Mouse (Mus musculus): ENCODE measurements around the gene Dcaf7. TPM values are rescaled to one million over a fixed set of nuclear protein-coding genes. Genes with fewer than 3 reads are reported as not detected.

Gene Dcaf7
- total and polyA plus RNA-seq, 2 experiments from 2014 or later: 115 to 222 TPM

DNA sequence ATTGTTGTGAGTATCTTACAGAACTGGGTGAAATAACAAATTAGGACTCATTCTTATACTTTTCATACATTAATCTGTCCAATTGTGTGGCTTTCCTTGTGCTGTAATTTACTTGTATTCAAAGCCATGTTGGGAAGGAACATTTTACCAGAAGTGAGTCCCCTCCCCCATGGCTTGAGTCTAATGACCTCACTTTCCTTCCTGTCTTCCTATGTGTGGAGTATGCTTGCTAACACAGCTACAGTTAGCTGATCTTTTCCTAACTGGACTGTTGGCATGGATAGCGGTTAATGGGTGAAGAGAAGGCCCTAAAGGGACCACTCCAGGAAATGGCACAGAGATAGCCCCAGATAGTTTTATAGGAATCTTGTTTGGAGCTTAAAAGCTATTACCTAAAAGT is 61.6 kb downstream of the Dcaf7 start:
- Histone ChIP-seq H3K27me3 (ENCODE audit: insufficient read depth, low read length) (no peaks in the 10 kb centered on the region), H3K36me3 (ENCODE audit: insufficient read depth) (no peaks in the 10 kb centered on the region), H3K4me3 (ENCODE audit: low read depth, low read length) (no peak overlapping the region), H3K27ac (ENCODE audit: low read depth, low read length) (no peak overlapping the region), H3K4me1 (ENCODE audit: insufficient read depth) (no peaks in the 10 kb centered on the region), H3K9me3 (ENCODE audit: low read length) (no peaks in the 10 kb centered on the region), H3K9ac (no peak overlapping the region), H3K4me2 (ENCODE audit: low read depth) (no peak overlapping the region)
- ATAC-seq (no peak), DNase-seq (no peak)
- TF ChIP-seq CTCF (IDR thresholded peaks at IDR 0.05; ENCODE audit: low read depth): no peak
- WGBS: 87% methylated on average over 1 of the region's 1 CpGs

DNA sequence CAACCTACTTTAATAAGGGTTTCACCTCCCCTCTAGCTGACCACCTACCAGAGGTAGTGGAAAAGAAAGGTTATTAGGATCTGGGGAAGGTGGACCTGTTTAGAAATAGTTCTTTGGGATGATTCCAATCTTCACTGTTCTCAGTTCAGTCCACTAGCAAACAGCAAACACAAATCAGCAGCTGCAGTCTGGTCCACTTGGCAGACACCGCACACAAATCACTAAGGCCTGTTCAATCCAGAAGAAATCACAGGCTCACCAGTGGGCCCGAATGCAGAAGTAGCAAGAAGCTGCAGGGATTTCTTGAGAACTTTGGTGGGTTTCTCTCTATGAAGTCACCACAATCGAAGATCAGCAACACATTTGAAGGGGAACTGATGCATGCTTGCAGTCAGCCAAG is 66.2 kb downstream of the Dcaf7 start:
- Histone ChIP-seq H3K4me2 (ENCODE audit: low read depth) (no peak overlapping the region), H3K27me3 (ENCODE audit: insufficient read depth, low read length) (no peaks in the 10 kb centered on the region), H3K36me3 (ENCODE audit: insufficient read depth) (no peaks in the 10 kb centered on the region), H3K9me3 (ENCODE audit: low read length) (no peaks in the 10 kb centered on the region), H3K4me1 (ENCODE audit: insufficient read depth) (no peaks in the 10 kb centered on the region), H3K27ac (ENCODE audit: low read depth, low read length) (no peak overlapping the region), H3K4me3 (ENCODE audit: low read depth, low read length) (no peak overlapping the region), H3K9ac (no peak overlapping the region)
- ATAC-seq: no peak
- no peak for TF ChIP-seq CTCF (IDR thresholded peaks at IDR 0.05; ENCODE audit: low read depth)
- 86% methylated on average over 3 of the region's 3 CpGs for WGBS
- no peak for DNase-seq

DNA sequence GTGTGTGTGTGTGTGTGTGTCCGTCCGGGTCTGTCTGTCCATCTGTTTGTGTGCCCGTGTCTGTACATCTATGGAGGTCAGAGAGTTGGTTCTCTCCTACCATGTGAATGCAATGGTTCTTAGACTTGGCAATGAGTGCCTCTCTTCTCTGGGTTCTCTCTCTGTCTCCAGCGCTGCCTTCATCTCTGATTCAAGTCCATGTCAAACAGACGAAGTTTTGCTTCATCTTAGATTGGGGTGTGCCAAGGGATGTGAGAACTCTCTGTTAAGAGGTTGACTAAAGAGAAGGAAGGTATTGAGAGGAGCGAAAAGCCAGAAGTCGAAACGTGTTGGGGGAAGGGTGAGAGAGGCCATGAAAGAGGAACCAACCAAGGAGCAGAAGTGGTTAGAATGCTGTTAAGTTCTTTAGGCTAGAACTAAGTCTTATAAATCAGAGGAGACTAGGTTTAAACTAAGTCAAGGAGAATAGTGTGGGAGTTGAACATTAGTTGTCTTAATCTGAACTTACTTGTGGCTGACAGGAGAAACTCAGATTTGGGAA is 69.4 kb downstream of the Dcaf7 start:
- Histone ChIP-seq H3K4me3 (ENCODE audit: low read depth, low read length) (no peak overlapping the region), H3K36me3 (ENCODE audit: insufficient read depth) (no peaks in the 10 kb centered on the region), H3K4me1 (ENCODE audit: insufficient read depth) (no peaks in the 10 kb centered on the region), H3K27ac (ENCODE audit: low read depth, low read length) (no peak overlapping the region), H3K9me3 (ENCODE audit: low read length) (no peaks in the 10 kb centered on the region), H3K4me2 (ENCODE audit: low read depth) (no peak overlapping the region), H3K9ac (no peak overlapping the region), H3K27me3 (ENCODE audit: insufficient read depth, low read length) (no peaks in the 10 kb centered on the region)
- ATAC-seq: no peak
- no peak for TF ChIP-seq CTCF (IDR thresholded peaks at IDR 0.05; ENCODE audit: low read depth)
- 83% methylated on average over 8 of the region's 8 CpGs for WGBS
- no peak for DNase-seq

Other genes with a start within 250 kb of the Dcaf7 start
- 41.9 and 55.8 TPM in 2 replicates for gene Cyb561, start 83.5 kb upstream of the Dcaf7 start, total RNA-seq (2014; rRNA removed)
- gene Cyb561, start 83.5 kb upstream of the Dcaf7 start, polyA plus RNA-seq (2015; fragmentation: Nextera tagmentation; extraction: Ambion mirVana): 40.7 and 62.7 TPM in 2 replicates
- 10.3 and 14.3 TPM in 2 replicates for gene Ace, start 68.9 kb upstream of the Dcaf7 start, total RNA-seq (2014; rRNA removed)
- 5.3 and 8.0 TPM in 2 replicates for gene Ace, start 68.9 kb upstream of the Dcaf7 start, polyA plus RNA-seq (2015; fragmentation: Nextera tagmentation; extraction: Ambion mirVana)
- not detected in 2 replicates for gene Ace3, start 42.2 kb upstream of the Dcaf7 start, total RNA-seq (2014; rRNA removed)
- gene Ace3, start 42.2 kb upstream of the Dcaf7 start, polyA plus RNA-seq (2015; fragmentation: Nextera tagmentation; extraction: Ambion mirVana): not detected in 2 replicates
- gene Kcnh6, start 28.7 kb upstream of the Dcaf7 start, total RNA-seq (2014; rRNA removed): 0.92 and 2.8 TPM in 2 replicates
- 0.80 and 1.5 TPM in 2 replicates for gene Kcnh6, start 28.7 kb upstream of the Dcaf7 start, polyA plus RNA-seq (2015; fragmentation: Nextera tagmentation; extraction: Ambion mirVana)
- 17.4 and 18.1 TPM in 2 replicates for gene Taco1, start 29.2 kb downstream of the Dcaf7 start, total RNA-seq (2014; rRNA removed)
- 2.9 and 5.0 TPM in 2 replicates for gene Taco1, start 29.2 kb downstream of the Dcaf7 start, polyA plus RNA-seq (2015; fragmentation: Nextera tagmentation; extraction: Ambion mirVana)
- gene Map3k3, start 47.7 kb downstream of the Dcaf7 start, total RNA-seq (2014; rRNA removed): 29.2 and 32.9 TPM in 2 replicates
- gene Map3k3, start 47.7 kb downstream of the Dcaf7 start, polyA plus RNA-seq (2015; fragmentation: Nextera tagmentation; extraction: Ambion mirVana): 6.7 and 8.5 TPM in 2 replicates
- gene Gm10840, start 124.0 kb downstream of the Dcaf7 start, total RNA-seq (2014; rRNA removed): not detected in 2 replicates
- gene Gm10840, start 124.0 kb downstream of the Dcaf7 start, polyA plus RNA-seq (2015; fragmentation: Nextera tagmentation; extraction: Ambion mirVana): 0.67 and 0.82 TPM in 2 replicates
- 83.9 and 85.0 TPM in 2 replicates for gene Limd2, start 124.0 kb downstream of the Dcaf7 start, total RNA-seq (2014; rRNA removed)
- 171 and 189 TPM in 2 replicates for gene Limd2, start 124.0 kb downstream of the Dcaf7 start, polyA plus RNA-seq (2015; fragmentation: Nextera tagmentation; extraction: Ambion mirVana)
- 23.4 and 34.8 TPM in 2 replicates for gene Strada, start 165.3 kb downstream of the Dcaf7 start, total RNA-seq (2014; rRNA removed)
- gene Strada, start 165.3 kb downstream of the Dcaf7 start, polyA plus RNA-seq (2015; fragmentation: Nextera tagmentation; extraction: Ambion mirVana): 20.0 and 23.7 TPM in 2 replicates
- 29.4 and 41.0 TPM in 2 replicates for gene Ccdc47, start 179.5 kb downstream of the Dcaf7 start, total RNA-seq (2014; rRNA removed)
- 71.8 and 90.1 TPM in 2 replicates for gene Ccdc47, start 179.5 kb downstream of the Dcaf7 start, polyA plus RNA-seq (2015; fragmentation: Nextera tagmentation; extraction: Ambion mirVana)
- gene Ddx42, start 180.1 kb downstream of the Dcaf7 start, total RNA-seq (2014; rRNA removed): 58.8 and 76.3 TPM in 2 replicates
- gene Ddx42, start 180.1 kb downstream of the Dcaf7 start, polyA plus RNA-seq (2015; fragmentation: Nextera tagmentation; extraction: Ambion mirVana): 49.5 and 62.2 TPM in 2 replicates
- gene Ftsj3, start 219.2 kb downstream of the Dcaf7 start, total RNA-seq (2014; rRNA removed): 40.2 and 62.7 TPM in 2 replicates
- 29.0 and 29.7 TPM in 2 replicates for gene Ftsj3, start 219.2 kb downstream of the Dcaf7 start, polyA plus RNA-seq (2015; fragmentation: Nextera tagmentation; extraction: Ambion mirVana)
- 108 and 114 TPM in 2 replicates for gene Psmc5, start 219.3 kb downstream of the Dcaf7 start, total RNA-seq (2014; rRNA removed)
- gene Psmc5, start 219.3 kb downstream of the Dcaf7 start, polyA plus RNA-seq (2015; fragmentation: Nextera tagmentation; extraction: Ambion mirVana): 258 and 270 TPM in 2 replicates
- gene Smarcd2, start 236.1 kb downstream of the Dcaf7 start, total RNA-seq (2014; rRNA removed): 16.9 and 20.0 TPM in 2 replicates
- gene Smarcd2, start 236.1 kb downstream of the Dcaf7 start, polyA plus RNA-seq (2015; fragmentation: Nextera tagmentation; extraction: Ambion mirVana): 8.5 and 9.5 TPM in 2 replicates
- 0.23 and 0.38 TPM in 2 replicates for gene Tcam1, start 239.8 kb downstream of the Dcaf7 start, total RNA-seq (2014; rRNA removed)
- gene Tcam1, start 239.8 kb downstream of the Dcaf7 start, polyA plus RNA-seq (2015; fragmentation: Nextera tagmentation; extraction: Ambion mirVana): 0.18 and 0.23 TPM in 2 replicates